Mouse (Mus musculus) bone marrow macrophage, adult 2 months (primary cell): Measurements from ENCODE around the gene Smim13.

ENCODE experiments used
- CTCF ChIP-seq: IDR thresholded peaks from 2 replicates; pipeline ENCODE4 v1.5.1; 2012; ENCODE audit warnings: low read depth, mild to moderate bottlenecking, low read length, moderate library complexity
- POLR2A ChIP-seq: IDR thresholded peaks from 2 replicates; pipeline ENCODE4 v1.6.1; 2012; ENCODE audit warnings: mild to moderate bottlenecking, low read depth, low read length, borderline replicate concordance

GRCm38 (mm10) chr13:41298533-41298932 lies 48.9 kb downstream of the Smim13 start:
- no peak for TF ChIP-seq POLR2A
- TF ChIP-seq CTCF = no peak
